Mouse (Mus musculus): Measurements from ENCODE around the gene Kcnh5. TPM values are rescaled to one million over a fixed set of nuclear protein-coding genes. Genes with fewer than 3 reads are reported as not detected.

The Kcnh5 gene
- polyA plus RNA-seq, 1 experiment from 2014 or later: not detected

DNA sequence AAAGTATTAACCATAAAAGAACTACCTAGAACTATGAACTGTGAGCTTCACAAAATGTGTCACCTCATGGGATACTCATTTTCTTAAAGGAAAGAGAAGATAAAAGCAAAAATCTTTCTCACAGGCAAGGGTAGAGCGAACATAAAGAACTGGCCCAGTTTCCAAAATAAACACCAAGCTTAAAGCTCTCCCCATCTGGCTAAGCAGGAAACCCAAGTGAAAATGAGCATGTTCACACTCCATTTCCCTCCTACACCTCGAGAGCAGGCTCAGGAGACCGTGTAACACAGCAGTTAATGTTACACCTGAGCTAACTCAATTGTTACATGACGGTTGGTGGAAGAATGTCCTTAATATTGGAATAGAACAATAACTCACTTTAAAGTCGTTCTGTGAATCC is 100.0 kb downstream of the Kcnh5 start:
- Histone ChIP-seq H3K27me3 (replicated peaks) (no peaks in the 10 kb centered on the region), H3K27ac (no peak overlapping the region), H3K36me3 (no peaks in the 10 kb centered on the region), H3K9me3 (replicated peaks) (no peaks in the 10 kb centered on the region), H3K4me1 (no peaks in the 10 kb centered on the region), H3K9ac (no peak overlapping the region), H3K4me3 (no peak overlapping the region), H3K4me2 (no peak overlapping the region)
- ATAC-seq: no peak
- WGBS (ENCODE audit: insufficient replicate concordance): 42% methylated on average over 5 of the region's 5 CpGs

- H3K4me1 ChIP-seq: no peaks in the 10 kb centered on the region
- ATAC-seq: no peak
- WGBS (ENCODE audit: insufficient replicate concordance): 77% methylated on average over 2 of the region's 2 CpGs
- H3K36me3 ChIP-seq: no peaks in the 10 kb centered on the region
- no peaks in the 10 kb centered on the region for H3K27me3 ChIP-seq (replicated peaks)
- H3K27ac ChIP-seq: no peak overlapping the region
- no peaks in the 10 kb centered on the region for H3K9me3 ChIP-seq (replicated peaks)
- no peak overlapping the region for H3K4me2 ChIP-seq
- H3K4me3 ChIP-seq: no peak overlapping the region
- H3K9ac ChIP-seq: no peak overlapping the region
Observed at GRCm38 (mm10) chr12:75071043-75071442, 106.1 kb downstream of the Kcnh5 start.

DNA sequence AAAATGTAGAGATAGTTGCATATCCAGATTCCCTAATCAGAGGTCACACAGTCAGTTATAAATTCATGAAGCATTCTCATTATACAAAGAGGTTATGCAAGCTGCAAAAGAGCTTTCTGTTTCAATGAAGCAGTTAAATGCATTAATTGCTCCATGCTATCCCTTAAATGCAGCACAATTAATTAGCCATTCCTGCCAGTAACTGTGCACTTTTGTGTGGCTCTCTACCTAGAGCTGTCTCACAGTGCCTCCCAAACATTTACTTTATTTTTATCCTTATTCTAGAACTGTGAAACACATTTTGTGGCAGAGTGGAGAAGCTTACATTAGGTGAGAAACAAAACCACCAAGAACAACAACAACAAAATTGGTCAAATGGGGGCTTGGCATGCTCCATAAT is 114.6 kb downstream of the Kcnh5 start:
- no peaks in the 10 kb centered on the region for H3K36me3 ChIP-seq
- H3K27ac ChIP-seq: no peak overlapping the region
- no peaks in the 10 kb centered on the region for H3K9me3 ChIP-seq (replicated peaks)
- H3K27me3 ChIP-seq (replicated peaks): no peaks in the 10 kb centered on the region
- no peak overlapping the region for H3K4me3 ChIP-seq
- no peak overlapping the region for H3K9ac ChIP-seq
- H3K4me2 ChIP-seq: no peak overlapping the region
- ATAC-seq: no peak
- H3K4me1 ChIP-seq: no peaks in the 10 kb centered on the region

DNA sequence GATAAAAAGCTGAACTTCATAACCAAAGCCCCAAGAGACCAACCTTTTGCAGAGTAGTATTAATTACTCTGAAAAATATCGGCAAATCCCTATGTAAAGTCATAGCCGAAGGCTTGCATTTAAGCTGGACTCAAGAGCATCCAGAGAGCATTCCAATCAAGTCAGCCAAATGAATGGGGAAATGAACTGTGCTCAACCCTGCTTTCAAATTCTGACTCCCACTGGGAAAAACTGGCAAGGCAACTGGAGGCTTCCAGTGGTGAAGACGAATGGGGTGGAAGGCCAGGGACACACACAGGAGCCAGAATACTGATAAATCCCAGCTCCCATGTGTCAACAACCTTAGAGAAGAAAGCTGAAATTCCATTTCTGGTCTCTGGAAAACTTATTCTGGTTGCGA is 115.4 kb downstream of the Kcnh5 start:
- Histone ChIP-seq H3K36me3 (no peaks in the 10 kb centered on the region), H3K4me1 (no peaks in the 10 kb centered on the region), H3K9me3 (replicated peaks) (no peaks in the 10 kb centered on the region), H3K4me2 (no peak overlapping the region), H3K27ac (no peak overlapping the region), H3K27me3 (replicated peaks) (no peaks in the 10 kb centered on the region), H3K4me3 (no peak overlapping the region), H3K9ac (no peak overlapping the region)
- 68% methylated on average over 4 of the region's 4 CpGs for WGBS (ENCODE audit: insufficient replicate concordance)
- ATAC-seq: no peak

- H3K4me2 ChIP-seq: no peak overlapping the region
- 27% methylated on average over 1 of the region's 1 CpGs for WGBS (ENCODE audit: insufficient replicate concordance)
- ATAC-seq: no peak
Observed at GRCm38 (mm10) chr12:75053731-75054130, 123.4 kb downstream of the Kcnh5 start.

GRCm38 (mm10) chr12:75036694-75037093 is 140.4 kb downstream of the Kcnh5 start:
- Histone ChIP-seq H3K36me3 (no peaks in the 10 kb centered on the region), H3K27ac (no peak overlapping the region), H3K9me3 (replicated peaks) (no peaks in the 10 kb centered on the region), H3K4me3 (no peak overlapping the region), H3K4me1 (no peaks in the 10 kb centered on the region), H3K9ac (no peak overlapping the region), H3K27me3 (replicated peaks) (no peaks in the 10 kb centered on the region), H3K4me2 (no peak overlapping the region)
- WGBS (ENCODE audit: insufficient replicate concordance): 59% methylated on average over 5 of the region's 5 CpGs
- no peak for ATAC-seq

More at GRCm38 (mm10) chr12:75053731-75054130, 123.4 kb downstream of the Kcnh5 start:
- no peaks in the 10 kb centered on the region for H3K27me3 ChIP-seq (replicated peaks)
- no peak overlapping the region for H3K9ac ChIP-seq
- H3K4me1 ChIP-seq: no peaks in the 10 kb centered on the region
- H3K9me3 ChIP-seq (replicated peaks): no peaks in the 10 kb centered on the region
- no peaks in the 10 kb centered on the region for H3K36me3 ChIP-seq
- H3K4me3 ChIP-seq: no peak overlapping the region
- H3K27ac ChIP-seq: no peak overlapping the region

DNA sequence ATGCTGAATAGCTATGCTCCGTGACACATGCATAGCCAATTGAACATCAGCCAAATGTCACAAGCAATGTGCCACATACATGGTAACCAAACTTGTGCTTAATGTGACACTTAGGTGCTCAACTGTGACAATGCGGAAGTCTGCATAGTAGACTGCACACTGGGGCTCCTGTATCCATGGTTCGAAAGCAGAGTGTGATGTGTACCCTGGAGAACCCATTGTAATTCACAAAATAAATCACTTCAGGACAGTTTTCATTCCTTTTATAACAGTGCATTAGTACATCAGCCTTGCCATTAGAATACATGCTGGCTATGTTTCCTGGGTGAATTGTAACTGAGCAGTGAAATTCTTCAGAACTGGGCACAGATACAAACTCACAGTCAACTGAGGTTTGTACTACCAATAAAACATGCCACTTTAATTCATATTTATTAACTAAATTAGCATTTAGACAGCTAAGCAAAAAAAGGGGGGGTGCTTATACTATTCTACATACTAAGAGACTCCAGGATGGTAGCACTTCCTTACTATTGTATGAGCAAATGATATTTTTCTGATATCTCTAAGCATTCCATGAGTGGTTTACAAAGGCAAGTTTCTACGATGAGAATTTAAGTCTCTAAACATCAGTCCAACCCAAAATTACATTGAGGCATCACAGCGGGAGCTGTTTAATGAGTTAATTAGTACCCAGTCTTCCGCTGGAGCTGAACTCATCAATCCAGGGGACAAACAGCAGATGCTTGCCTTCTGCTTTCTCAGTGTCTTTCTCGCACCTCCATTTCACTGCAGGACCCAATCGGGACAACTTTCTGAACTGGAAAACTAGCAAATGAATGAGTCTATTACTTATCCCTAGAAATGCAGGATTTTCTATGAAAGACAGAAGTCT is 144.9 kb downstream of the Kcnh5 start:
- Histone ChIP-seq H3K9me3 (replicated peaks) (peaks cover 4% of the 10 kb centered on the region; the same call in 1 of the 2 replicates), H3K4me1 (no peaks in the 10 kb centered on the region), H3K27me3 (replicated peaks) (no peaks in the 10 kb centered on the region), H3K27ac (no peak overlapping the region), H3K9ac (no peak overlapping the region), H3K36me3 (no peaks in the 10 kb centered on the region), H3K4me2 (no peak overlapping the region), H3K4me3 (no peak overlapping the region)
- WGBS (ENCODE audit: insufficient replicate concordance): 73% methylated on average over 8 of the region's 8 CpGs
- no peak for ATAC-seq

GRCm38 (mm10) chr12:74971187-74971586 is 205.9 kb downstream of the Kcnh5 start:
- Histone ChIP-seq H3K36me3 (no peaks in the 10 kb centered on the region), H3K4me1 (no peaks in the 10 kb centered on the region), H3K9ac (no peak overlapping the region), H3K27me3 (replicated peaks) (no peaks in the 10 kb centered on the region), H3K27ac (no peak overlapping the region), H3K4me3 (no peak overlapping the region), H3K4me2 (no peak overlapping the region), H3K9me3 (replicated peaks) (no peaks in the 10 kb centered on the region)
- WGBS (ENCODE audit: insufficient replicate concordance): 64% methylated on average over 3 of the region's 3 CpGs
- no peak for ATAC-seq

GRCm38 (mm10) chr12:74969420-74969819 is 207.7 kb downstream of the Kcnh5 start:
- no peak overlapping the region for H3K4me3 ChIP-seq
- no peaks in the 10 kb centered on the region for H3K4me1 ChIP-seq
- H3K4me2 ChIP-seq: no peak overlapping the region
- 50% methylated on average over 4 of the region's 4 CpGs for WGBS (ENCODE audit: insufficient replicate concordance)
- no peak for ATAC-seq
- H3K27ac ChIP-seq: no peak overlapping the region
- H3K27me3 ChIP-seq (replicated peaks): no peaks in the 10 kb centered on the region
- no peak overlapping the region for H3K9ac ChIP-seq
- no peaks in the 10 kb centered on the region for H3K9me3 ChIP-seq (replicated peaks)
- H3K36me3 ChIP-seq: no peaks in the 10 kb centered on the region

DNA sequence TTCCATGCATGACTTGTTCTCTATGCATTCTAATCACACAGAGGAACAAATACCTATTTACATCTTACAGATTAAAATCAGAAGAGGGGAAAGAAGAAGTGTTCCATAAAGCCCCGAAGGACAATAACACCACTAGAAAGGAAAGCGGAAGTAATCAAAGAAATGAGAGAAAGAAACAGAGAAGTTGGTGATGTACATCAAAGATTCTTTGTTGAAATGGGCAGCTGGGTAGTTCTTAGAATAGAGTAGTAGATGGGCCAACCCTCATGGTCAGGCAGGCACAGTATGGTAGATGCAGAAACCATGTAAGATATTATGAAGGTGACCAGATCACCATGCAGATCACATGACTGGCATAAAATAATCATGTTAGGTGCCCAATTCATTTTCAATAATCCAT is 210.9 kb downstream of the Kcnh5 start:
- 68% methylated on average over 2 of the region's 2 CpGs for WGBS (ENCODE audit: insufficient replicate concordance)

GRCm38 (mm10) chr12:74952661-74953060 is 224.5 kb downstream of the Kcnh5 start:
- Histone ChIP-seq H3K9me3 (replicated peaks) (no peaks in the 10 kb centered on the region), H3K36me3 (no peaks in the 10 kb centered on the region), H3K9ac (no peak overlapping the region), H3K4me1 (no peaks in the 10 kb centered on the region), H3K4me3 (no peak overlapping the region), H3K27ac (no peak overlapping the region), H3K4me2 (no peak overlapping the region), H3K27me3 (replicated peaks) (no peaks in the 10 kb centered on the region)
- ATAC-seq: no peak
- WGBS (ENCODE audit: insufficient replicate concordance): 58% methylated on average over 2 of the region's 2 CpGs

More for the DNA sequence above, 210.9 kb downstream of the Kcnh5 start:
- no peaks in the 10 kb centered on the region for H3K27me3 ChIP-seq (replicated peaks)
- no peak overlapping the region for H3K4me3 ChIP-seq
- H3K27ac ChIP-seq: no peak overlapping the region
- no peaks in the 10 kb centered on the region for H3K9me3 ChIP-seq (replicated peaks)
- H3K4me2 ChIP-seq: no peak overlapping the region
- H3K9ac ChIP-seq: no peak overlapping the region
- no peaks in the 10 kb centered on the region for H3K4me1 ChIP-seq
- ATAC-seq: no peak
- H3K36me3 ChIP-seq: no peaks in the 10 kb centered on the region

- WGBS (ENCODE audit: insufficient replicate concordance): 66% methylated on average over 9 of the region's 9 CpGs
- no peak for ATAC-seq
Observed at GRCm38 (mm10) chr12:74951124-74952115, 225.7 kb downstream of the Kcnh5 start.

More at GRCm38 (mm10) chr12:74951124-74952115, 225.7 kb downstream of the Kcnh5 start:
- no peak overlapping the region for H3K9ac ChIP-seq
- H3K27me3 ChIP-seq (replicated peaks): no peaks in the 10 kb centered on the region
- H3K9me3 ChIP-seq (replicated peaks): no peaks in the 10 kb centered on the region
- H3K4me3 ChIP-seq: no peak overlapping the region
- H3K27ac ChIP-seq: no peak overlapping the region
- H3K4me2 ChIP-seq: no peak overlapping the region
- no peaks in the 10 kb centered on the region for H3K36me3 ChIP-seq
- H3K4me1 ChIP-seq: no peaks in the 10 kb centered on the region

Data from liver, embryonic 12.5 days (tissue).